Mouse (Mus musculus) ovary, adult 10 weeks (tissue): ENCODE data around the gene Gm20388. TPM values are rescaled to one million over a fixed set of nuclear protein-coding genes. Genes with fewer than 3 reads are reported as not detected.

Source experiments
- polyA plus RNA-seq: library from polyadenylated mRNA; stranded (reverse); fragments of 350-450 nt; fragmentation: Illumina TruSeq; extraction: RNeasy Lipid Tissue Mini Kit (QIAGEN cat#74804); gene quantifications from one replicate; pipeline ENCODE4 v1.2.3, GENCODE M21; 2014

Gene Gm20388
- polyA plus RNA-seq, 1 experiment from 2014 or later: 7.3 TPM

GRCm38 (mm10) chr8:123518667-123519066, 3608.0 kb downstream of the Gm20388 start, which contains the start of gene Gas8:
Gene Gas8 (plus strand): TSS chr8:123518834.

DNA sequence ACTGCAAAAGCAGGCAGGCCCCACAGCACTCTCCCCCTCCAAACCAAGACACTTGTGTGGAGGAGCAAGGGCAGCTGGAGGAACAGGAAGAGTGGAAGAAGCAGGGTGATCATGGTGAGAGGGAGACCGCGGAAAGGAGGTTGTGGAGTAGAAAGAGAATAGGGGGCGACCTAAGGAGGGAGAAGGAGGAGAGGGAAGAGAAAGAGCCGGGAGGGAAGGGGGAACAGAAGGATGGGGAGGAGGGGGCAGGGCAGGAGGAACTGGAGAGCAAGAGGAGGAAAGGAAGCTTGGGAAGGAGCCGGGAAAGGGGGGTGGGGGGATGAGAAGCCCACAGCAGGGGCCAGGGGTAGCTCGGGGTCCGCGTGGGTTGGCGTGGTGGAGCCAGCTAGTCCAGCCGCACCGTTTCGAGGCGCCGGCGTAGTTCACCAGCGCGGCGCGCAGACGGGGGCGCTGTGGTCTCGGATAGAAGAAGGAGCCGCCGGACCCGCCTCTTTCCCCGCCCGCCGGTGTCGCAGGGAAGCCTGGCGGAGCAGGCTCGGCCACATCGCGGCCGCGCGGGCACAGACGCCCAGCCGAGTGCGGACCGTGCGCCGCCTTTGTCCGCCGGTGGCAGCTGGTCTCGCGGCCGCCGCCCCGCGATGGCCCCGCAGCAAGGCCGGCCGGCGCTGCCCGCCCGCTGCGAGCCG, 3742.8 kb downstream of the Gm20388 start, which contains the start of gene Rhou:
Rhou (plus strand) TSS at position 622 of the 686 bp plus-strand sequence.

GRCm38 (mm10) chr8:123805718-123806373, 3895.2 kb downstream of the Gm20388 start, which contains the start of gene Rab4a:
Gene Rab4a (plus strand): TSS chr8:123805985.

DNA sequence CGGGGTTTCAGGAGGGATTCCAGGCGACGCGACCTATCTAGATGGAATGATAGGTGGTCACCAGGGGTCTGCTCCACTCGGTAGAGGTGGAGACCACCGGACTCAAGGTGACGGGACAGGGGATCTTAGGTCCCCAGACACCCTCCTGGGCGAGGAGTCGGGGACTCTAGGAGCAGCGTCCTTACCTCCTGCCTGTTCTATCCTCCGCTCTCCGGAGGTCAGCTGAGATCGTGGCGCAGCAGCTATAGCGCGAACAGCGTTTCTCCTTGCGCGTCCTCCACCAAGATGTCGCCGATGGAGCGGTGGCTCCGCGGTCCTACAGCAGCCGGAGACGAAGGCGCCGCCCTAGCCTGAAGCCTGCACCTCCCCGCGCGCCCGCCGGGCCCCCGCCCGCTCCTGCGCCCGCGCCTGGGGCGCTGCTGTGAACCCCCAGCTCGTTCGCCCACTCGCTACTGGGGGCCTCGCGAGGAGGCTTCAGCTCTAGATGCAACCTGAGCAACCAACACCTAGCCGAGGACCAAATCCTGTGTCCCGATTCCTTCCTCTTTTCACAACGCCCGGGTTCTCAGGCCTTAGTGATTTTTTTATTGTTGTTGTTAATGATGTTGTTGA, 3949.1 kb downstream of the Gm20388 start, which contains the start of gene Ccsap:
Ccsap (minus strand) TSS at position 562 of the 612 bp plus-strand sequence.

GRCm38 (mm10) chr8:123894502-123895097, 3984.0 kb downstream of the Gm20388 start, which contains the start of gene Acta1:
Gene Acta1 (minus strand): TSS chr8:123894751.

DNA sequence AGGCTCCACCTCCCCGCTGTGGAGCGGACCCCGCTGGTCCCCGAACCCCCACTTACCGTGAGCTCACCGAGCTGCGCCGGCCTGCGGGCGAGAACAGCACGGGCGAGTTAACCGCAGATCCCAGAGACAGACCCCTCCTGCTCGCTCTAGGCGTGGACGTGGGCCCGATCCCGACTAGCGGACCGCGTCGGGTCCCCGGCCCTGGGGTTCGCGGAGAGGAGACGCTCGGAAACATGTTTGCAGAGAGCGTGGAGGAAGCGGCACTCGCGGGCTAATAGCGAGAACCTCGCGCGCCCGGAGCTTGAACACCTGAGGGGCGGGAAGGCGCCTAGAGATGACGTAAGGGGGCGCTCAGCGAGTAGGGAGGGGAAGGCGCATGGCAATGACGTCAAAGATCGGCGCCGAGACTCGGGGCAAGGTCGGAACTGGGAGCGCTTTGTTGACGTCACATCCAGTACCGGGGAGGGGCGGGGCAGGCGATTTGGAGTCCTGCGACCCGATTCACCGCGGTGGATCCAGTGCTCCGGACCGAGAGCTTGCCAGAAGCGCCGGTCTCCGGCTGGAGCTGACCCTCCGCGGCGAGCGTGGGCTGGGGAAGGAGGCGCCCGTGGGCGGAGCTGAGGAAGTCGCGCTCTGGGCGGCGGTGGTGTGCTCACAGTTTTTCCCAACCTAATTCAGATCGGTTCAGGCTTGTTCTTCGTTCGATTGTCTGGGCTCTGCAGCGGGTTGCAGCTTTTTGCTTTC, 4038.5 kb downstream of the Gm20388 start, which contains the start of gene Nup133:
Nup133 (minus strand) TSS at position 324 of the 744 bp plus-strand sequence.

GRCm38 (mm10) chr8:123982826-123983400, 4072.3 kb downstream of the Gm20388 start, which contains the start of gene Abcb10:
Gene Abcb10 (minus strand): TSS chr8:123983122.

GRCm38 (mm10) chr8:124021237-124022227, 4110.9 kb downstream of the Gm20388 start, which contains the start of the genes Taf5l and Urb2:
Gene Taf5l (minus strand): TSS chr8:124021397.
Gene Urb2 (plus strand): TSS chr8:124021508.

GRCm38 (mm10) chr8:124231176-124231484, 4320.5 kb downstream of the Gm20388 start, which contains the start of gene Galnt2:
Gene Galnt2 (plus strand): TSS chr8:124231391.

Other genes starting within 250 kb of the Gm20388 start
- 5.0 TPM for gene Wfdc1, start 244.5 kb upstream of the Gm20388 start, polyA plus RNA-seq
- gene Atp2c2, start 210.8 kb upstream of the Gm20388 start, polyA plus RNA-seq: not detected
- gene Tldc1, start 132.4 kb upstream of the Gm20388 start, polyA plus RNA-seq: 2.5 TPM
- 2.0 TPM for gene Cotl1, start 70.3 kb upstream of the Gm20388 start, polyA plus RNA-seq
- gene Klhl36, start 48.6 kb upstream of the Gm20388 start, polyA plus RNA-seq: not detected
- 31.4 TPM for gene Usp10, start 481 bp upstream of the Gm20388 start, polyA plus RNA-seq
- gene Crispld2, start 81.6 kb downstream of the Gm20388 start, polyA plus RNA-seq: 24.0 TPM
- 0.60 TPM for gene Zdhhc7, start 190.6 kb downstream of the Gm20388 start, polyA plus RNA-seq
- gene 6430548M08Rik, start 203.3 kb downstream of the Gm20388 start, polyA plus RNA-seq: 7.6 TPM